Mouse (Mus musculus) common myeloid progenitor, adult 5-6 weeks (primary cell): Measurements from ENCODE around the gene Cypt2. TPM values are rescaled to one million over a fixed set of nuclear protein-coding genes. Genes with fewer than 3 reads are reported as not detected.
"Not testable (repeated sequence)": the region's sequence is repeated elsewhere in the genome, so short reads cannot be mapped to it uniquely, and the experiment has no call there.

Experiments
- ATAC-seq: replicated peaks from 2 replicates; pipeline ENCODE4 v1.8.0; 2016; ENCODE audit warnings: low read depth, mild to moderate bottlenecking, moderate TSS enrichment, inconsistent platforms; ENCODE audit not compliant: poor library complexity, severe bottlenecking
- total RNA-seq: library from RNA; stranded (forward); fragments of 200-1000, 187-1606 nt; gene quantifications from 2 replicates; pipeline ENCODE4 v1.2.3, GENCODE M21; 2017

Cypt2 gene
- total RNA-seq: not detected in 2 replicates

GRCm38 (mm10) chrX:105499472-105499871 lies at the start of gene Cypt2:
Gene Cypt2 (plus strand): TSS chrX:105499772.
- ATAC-seq: not testable (repeated sequence)

GRCm38 (mm10) chrX:105546234-105546633 lies 46.7 kb downstream of the Cypt2 start:
- ATAC-seq: no peak
